Mouse (Mus musculus): Measurements from ENCODE around the gene Apba1.

DNA sequence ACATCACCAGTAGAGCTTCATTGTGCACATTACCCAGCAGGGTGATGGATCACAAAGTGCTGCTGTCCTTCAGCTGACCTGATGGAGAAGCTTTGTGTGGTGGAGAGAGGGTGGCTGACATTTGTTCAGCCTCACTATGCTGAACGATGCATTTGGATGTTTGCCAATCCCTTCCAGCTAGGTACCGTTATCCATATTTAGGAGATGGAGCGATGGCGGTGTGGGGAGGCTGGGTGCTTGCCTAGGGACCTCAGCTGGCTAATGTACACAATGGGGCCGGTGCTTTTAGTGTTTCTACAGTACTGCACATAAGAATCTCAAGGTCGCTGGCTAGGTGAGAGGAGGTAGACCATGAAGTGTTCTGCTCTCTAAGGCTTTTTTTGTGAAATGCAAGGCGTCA, 72.1 kb downstream of the Apba1 start:
- TF ChIP-seq POLR2A (IDR thresholded peaks at IDR 0.05; ENCODE audit: low read depth, low read length) (no peak), CTCF (conservative IDR thresholded peaks at IDR 0.05; ENCODE audit: insufficient read depth, insufficient read length, low read depth, low read length) (no peak)

Data from kidney, adult 2 months (tissue).